Mouse (Mus musculus) frontal cortex, postnatal 36 days (tissue): ENCODE data around the gene Prpf8.

Source experiments
- DNase-seq, 2 experiments: peaks; one replicate each; pipeline ENCODE4 v3.0.0; 2022; ENCODE audit warnings: low spot score in 2 of 2

The Prpf8 gene

DNA sequence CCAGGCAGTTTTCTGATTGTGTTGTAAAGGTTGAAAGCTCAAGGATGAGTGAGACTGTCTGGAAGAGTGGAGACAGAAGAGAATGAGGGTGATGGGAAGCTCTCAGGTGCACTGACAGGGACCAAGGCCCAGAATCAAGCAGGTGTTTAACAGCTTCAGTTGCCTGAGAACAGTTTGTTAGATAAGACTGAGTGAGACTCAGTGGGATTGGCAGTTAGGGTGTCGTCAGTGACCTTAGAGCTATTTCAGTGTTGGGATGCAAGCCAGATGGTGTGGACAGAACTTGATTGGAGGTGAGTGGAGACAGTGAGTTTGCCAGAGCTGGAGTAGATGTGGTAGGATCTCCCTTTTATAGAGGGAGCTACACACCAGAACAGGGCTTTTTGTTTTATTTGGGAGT, 11.5 kb downstream of the Prpf8 start:
- no peak for DNase-seq

DNA sequence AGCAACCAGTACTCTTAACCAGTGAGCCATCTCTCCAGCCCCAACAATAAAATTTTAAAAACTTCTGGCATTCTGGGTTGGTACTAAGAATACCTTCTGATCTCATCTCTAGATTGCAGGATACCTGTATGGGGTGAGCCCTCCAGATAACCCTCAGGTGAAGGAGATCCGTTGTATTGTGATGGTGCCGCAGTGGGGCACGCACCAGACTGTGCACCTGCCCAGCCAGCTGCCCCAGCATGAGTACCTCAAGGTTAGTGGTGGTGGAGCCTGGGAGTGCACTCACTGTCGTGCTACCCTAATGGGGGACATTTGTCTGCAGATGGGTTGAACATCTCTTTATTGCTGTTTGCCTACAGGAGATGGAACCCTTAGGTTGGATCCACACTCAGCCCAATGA, 21.5 kb downstream of the Prpf8 start:
- DNase-seq = no peak

DNA sequence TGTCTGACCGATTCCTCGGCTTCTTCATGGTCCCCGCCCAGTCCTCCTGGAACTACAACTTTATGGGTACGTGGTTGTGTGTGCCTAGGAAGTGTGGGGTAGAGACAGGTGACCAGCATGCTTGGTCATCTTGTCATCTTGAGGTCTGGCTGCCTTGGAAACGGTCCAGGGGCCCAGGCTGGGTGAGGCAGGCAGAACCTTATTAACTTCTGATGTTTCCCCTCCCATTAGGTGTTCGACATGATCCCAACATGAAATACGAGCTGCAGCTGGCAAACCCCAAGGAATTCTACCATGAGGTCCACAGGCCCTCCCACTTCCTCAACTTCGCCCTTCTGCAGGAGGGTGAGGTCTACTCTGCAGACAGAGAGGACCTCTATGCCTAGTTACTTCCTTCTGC, 22.3 kb downstream of the Prpf8 start:
- DNase-seq = no peak

DNA sequence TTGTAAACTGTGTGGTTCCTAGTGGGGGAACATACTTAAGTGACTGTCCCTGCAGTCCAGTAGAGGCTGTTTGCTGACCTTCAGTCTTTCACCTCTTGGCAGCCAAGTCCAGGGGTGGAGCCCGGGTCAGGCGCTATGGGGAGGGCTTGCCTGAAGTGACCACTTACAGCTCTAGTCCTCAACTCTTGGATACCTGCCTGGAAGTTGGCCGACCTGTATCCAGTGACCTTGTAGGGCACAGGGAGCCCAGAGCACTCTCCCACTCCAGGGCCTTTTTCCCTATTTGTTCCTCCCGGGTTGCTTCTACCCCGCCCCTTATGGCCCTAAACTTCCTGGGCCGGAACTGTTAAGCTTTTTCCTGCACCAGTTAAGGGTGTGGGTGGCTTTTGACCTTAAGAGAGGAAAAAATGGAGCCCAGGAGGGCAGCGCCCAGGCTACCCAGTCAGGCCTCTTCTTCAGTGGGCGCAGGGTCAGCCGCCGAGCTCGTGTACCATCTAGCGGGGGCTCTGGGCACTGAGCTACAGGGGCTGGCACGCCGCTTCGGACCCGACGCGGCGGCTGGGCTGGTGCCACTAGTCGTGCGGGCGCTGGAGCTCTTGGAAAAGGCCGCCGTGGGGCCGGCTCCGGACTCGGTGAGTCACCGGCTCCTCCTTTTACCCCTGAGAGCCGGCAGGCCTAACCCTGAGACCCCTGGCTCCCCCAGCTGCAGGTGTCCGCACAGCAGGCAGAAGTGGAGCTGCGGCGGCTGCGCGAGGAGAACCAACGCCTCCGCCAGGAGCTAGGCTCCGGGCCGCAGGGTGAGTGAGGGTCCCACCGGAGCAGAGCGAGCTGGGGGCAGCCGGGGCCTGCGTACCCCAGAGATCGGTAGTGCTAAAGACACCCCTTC, 23.4 kb downstream of the Prpf8 start, which contains the start of gene Rilp:
TSS of gene Rilp (plus strand) at position 354 of the 886 bp plus-strand sequence.
- peak; percentile 48 to 65 for DNase-seq

DNA sequence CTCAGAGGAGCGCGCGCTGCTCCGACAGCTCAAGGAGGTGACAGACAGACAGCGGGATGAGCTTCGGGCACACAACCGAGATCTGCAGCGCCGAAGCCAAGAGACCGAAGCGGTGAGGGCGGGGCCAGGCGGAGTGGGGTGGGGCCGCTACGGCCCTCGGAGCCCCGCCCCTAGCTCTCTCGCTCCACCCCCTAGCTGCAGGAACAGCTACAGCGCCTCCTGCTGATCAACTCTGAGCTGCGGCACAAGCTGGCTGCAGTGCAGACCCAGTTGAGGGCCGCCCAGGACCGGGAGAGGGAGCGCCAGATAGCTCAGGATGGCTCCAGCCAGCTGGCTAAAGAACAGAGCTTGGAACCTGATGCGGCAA, 24.0 kb downstream of the Prpf8 start:
- DNase-seq = peak; percentile 85 to 90

DNA sequence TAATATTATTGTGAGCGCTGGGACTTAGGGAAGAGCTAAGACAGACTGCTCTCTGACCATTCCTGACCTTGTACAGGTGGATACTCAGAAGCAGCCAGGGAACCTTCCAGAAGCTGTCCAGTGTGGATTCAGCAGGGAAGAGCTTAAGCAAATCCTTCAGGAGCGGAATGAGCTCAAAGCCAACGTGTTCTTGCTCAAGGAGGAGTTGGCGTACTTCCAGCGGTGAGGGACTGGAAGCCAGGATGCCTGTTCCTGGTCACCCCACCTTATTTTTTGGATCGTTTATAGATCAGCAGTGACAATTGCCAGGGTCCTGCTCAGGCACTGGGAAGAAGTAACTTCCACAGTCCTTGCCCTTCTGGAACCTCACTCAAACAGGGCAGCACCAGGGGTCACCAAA, 24.6 kb downstream of the Prpf8 start:
- no peak for DNase-seq

DNA sequence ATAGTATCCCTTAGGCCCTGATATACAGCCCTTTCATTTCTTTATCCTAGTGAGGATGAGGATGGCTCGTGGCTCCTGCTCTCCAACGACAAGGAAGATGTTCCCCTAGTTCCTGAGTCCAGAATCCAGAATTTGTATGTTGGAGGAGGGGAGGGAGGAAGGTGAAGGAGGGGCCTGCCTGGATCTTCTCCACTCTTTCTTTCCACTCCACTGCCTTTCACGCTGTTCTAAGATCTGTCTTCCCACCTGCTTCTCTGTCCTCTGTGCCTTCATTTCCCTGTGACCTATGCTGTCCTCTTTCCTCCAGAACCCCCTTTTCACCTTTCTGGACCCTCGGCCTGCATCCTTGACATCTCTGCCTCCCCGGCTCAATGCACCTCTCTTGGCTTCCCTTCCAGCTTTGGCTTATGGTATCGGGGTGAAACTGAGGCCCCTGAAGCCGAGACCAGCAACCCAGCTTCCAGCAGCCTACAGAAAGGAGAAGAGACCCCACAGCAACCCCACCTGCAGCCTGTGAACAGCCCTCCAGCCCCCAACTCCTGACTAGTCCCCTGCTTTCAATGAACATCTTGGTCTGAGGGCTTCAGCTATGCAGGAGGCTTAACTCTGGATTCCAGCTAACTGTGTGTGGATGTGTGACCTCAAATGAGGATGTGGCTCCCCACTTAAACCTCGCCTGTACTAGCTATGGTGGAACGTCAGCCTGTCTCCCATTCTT, 25.8 kb downstream of the Prpf8 start:
- DNase-seq = no peak

DNA sequence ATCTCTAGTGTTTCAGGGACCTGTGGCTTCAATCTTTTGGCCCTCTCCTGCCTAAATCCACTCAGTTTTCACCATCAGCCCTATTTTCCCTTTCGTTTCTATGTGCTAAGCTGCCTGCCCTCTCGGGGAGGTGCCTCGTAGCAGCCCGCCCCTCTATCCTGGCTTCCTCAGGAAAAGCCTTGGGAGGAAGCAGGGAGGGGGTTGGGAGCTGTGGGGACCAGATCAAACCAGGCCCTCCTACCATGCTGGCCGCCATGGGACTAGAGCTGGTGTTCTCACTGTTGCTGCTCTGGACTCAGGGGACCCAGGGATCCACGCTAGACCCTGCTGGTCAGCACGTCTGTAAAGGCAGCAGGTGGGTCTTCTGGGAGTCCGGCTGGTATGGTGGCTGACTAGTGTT, 26.7 kb downstream of the Prpf8 start, which contains the start of gene Scarf1:
TSS of gene Scarf1 (plus strand) at position 205 of the 400 bp plus-strand sequence.
- DNase-seq = no peak

DNA sequence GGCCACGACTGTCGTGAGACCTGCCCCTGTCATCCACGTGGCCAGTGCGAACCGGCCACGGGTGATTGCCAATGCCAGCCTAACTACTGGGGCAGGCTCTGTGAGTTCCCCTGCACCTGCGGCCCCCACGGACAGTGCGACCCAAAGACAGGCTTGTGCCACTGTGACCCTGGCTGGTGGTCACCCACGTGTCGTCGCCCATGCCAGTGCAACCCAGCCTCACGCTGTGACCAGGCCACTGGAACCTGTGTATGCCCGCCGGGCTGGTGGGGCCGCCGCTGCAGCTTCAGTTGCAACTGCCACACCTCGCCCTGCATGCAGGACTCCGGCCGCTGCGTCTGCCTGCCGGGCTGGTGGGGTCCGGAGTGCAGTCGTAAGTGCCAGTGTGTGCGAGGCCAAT, 28.6 kb downstream of the Prpf8 start:
- no peak for DNase-seq

DNA sequence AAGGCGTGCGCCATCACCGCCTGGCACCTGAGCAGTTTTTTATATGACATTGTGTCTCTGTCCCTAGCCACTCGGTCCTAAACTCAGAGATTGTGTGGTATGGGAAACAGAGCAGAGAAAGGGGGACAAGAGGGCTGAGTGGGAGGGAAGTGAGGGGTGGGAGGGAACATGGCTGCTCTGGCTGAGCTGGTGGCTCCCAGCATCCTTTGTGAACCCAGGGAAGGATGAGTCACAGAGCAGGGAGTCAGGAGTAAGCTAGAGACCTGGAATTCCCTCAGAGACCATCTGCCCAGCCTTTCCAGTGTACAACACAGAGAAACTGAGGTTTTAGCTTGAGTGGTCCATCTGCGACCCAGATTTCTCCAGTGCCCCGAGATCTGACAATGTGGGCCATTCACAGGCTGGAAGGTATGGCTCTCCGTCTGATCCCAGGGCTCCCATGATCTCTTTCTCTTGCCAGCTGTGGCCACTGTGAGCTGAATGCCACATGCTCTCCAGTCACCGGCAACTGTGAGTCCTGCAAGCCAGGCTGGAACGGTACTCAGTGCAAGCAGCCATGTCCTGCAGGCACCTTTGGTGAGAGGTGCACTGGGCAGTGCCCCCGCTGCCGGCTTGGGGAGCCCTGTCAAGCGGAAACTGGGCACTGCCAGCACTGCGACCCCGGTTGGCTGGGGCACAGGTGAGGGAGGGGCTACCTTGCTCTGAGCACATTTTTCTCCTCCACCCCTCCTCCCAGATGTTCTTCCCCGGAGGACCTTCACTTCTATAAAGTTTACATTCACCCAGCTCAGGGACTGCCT, 33.4 kb downstream of the Prpf8 start:
- DNase-seq = no peak

DNA sequence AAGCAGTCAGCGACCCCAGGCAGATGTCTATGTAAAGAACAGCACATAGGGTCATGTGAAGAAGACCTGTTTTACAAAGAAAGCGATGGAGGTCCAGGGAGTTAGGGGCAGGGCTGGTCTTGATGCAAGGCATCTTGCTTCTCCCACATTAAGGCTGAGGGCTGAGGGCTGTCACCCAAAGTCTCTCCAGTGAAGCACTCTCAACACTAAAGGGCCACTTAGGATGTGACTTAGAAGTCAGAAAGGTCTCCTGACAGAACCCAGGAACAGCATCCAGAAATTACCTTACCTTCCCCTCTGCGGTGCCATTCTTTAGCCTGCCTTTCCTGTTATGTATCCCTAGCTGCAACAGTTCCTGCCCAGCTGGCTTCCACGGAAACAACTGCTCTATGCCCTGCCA, 35.0 kb downstream of the Prpf8 start:
- no peak for DNase-seq

DNA sequence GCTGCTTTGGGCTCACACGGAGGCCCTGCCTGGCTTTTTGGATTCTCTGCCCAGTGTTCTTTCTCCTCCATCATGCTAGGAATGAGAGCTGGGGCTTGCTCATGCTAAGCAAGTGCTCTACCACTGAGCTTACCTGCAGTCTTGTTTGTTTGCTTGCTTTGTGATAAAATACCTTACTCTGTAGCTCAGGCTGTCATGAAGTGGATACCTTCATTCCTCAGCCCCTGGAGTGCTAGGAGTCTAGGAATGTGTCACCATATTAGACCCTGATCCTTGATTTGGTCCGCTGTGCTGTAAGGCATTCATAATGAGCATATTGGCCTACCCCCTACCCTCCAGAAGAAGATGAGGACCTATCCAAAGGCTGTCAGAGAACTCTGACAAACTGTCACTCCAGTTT, 36.2 kb downstream of the Prpf8 start:
- no peak for DNase-seq

DNA sequence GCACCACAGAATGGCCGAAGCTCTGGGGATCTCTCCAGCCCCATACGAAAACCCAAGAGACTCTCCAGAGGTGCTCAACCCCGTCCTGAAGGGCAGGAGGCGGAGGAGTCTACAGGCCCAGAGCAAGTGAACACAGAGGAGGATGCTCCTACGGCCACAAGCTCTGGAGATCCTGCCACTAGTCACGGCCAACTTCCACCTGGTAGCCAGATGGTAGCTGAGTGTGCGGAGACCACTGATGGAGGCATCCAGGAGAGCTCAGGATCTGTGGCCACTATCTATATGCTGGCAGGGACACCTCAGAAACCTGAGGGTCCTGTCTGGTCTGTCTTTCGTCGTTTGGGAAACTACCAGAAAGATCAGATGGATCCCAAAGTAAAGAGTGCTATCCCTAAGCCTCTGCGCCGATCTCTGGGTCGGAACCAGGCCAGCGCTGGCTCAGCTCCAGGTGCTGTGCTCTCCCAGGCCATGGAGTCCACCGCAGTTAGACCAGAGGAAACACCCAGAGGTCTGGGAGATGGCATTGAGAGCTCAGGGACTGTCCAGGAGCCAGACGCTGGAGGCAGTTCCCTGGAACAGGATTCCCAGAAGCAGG, 39.0 kb downstream of the Prpf8 start:
- DNase-seq = no peak

DNA sequence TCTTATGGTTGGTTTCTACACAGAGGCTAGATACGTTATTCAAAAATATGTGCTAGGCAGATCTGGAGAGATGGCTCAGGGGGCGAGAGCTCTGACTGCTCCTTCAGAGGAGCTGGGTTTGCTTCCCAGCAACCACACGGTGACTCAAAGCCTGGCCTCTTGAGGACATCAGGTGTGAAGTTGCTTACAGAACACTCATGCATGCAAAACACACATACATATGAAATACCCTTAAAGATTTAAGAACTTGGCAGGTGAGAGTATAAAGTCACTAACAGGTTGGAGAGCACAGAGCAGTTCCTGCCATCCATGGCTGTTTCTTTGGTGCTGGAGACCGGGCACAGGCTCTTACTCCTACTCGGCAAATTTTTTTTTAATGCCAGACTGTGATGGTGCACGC, 40.3 kb downstream of the Prpf8 start:
- DNase-seq = no peak

DNA sequence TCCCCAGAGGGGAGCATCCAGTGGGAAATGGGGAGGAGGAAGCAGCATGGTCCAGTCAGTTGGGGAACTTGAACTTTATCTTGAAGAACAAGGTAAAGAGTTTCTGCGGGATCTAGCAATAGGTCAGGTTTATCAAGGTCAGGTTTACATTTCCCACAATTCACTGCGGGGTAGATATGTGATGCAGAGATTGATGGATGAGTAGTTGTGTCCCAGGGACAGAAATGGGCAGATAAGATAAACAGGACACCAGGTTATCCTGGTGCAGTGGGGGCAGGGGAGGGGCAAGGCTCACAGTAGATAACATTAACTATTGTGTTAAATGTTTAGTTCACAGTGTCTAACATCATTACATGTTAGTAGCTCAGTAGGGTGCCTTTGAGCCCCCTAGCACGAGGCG, 43.2 kb downstream of the Prpf8 start:
- DNase-seq = no peak

DNA sequence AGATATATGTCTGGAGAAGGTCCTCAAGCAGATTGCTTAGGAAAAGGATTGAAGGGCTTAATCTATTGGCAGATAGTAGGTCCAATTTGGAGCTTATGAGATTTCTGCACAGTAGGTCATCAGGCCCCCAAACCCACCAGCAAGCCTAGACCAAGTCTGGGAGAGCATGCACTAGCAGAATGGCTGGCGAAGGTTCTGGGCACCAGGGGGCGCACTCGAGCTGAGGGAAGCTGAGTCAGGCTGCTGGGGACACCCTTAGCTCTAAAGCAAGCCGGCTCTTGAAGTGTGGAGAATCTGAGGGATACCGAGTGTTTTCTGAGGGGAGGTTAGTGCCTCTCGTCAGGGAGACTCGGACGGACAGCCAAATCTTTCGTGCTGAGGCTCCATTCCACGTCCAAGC, 43.7 kb downstream of the Prpf8 start:
- peak; percentile 97 to 99 for DNase-seq

DNA sequence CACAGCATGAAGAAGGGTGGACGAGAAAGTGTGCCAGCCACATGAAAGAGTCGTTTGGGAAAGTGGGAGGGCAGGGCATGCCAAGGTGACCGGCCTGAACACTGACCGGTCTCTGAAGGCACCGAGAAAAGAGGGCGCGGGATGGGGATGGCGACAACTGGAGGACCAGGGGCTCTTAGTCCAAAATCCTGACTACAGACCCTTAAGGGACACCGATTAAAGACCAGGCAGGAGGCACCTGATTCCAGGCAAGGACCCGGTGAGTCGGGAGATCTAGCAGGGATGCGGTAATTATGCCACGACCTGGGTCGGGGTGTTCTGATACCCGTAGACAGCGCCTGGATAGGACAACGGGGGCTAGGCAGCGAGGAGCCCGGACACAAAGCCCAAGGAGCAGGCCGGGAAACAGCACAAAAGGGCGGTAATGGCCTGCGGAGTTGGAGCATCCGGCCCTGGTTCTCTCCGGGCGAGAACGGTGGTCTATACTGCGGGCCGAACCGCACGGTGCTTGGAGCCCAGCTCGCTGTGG, 44.3 kb downstream of the Prpf8 start:
- DNase-seq = peak in 1 of 2 experiments; percentile 35

DNA sequence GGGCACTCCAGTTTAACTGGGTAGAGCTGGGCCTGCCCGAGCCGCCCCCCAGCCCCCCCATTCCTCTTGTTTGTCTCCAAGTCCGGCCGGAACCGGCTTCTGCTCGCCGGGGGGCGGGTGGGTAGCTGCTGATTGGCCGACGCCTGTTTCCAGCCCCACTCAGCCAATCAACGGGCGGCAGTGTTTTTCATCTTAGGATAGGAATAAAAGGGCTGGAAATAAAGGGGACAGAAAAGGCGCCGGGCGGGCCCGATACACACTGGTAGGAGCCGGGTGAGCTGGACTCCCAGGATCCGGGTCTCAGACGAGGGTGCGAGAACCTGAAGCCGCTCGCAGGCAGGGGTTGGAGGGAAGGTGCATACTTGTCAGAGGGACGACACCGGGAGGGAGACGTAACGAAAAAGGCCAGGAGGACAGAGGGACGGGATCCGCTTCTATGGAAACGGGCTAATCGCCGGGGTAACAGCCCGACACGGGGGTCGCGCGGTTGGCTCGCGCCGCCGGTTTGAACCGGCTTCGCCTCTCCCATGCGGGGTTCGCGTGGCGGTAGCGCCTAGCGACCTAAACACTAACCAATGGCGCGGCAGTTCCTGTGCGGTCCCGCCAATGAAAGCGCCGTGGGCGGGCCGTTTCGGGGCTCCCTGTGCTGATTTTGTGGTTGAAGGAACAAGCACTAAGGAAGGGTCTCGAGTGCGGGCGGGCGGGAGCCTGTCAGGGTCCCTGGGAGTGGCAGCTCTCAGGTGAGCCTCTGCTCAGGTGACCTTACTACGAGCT, 45.0 kb downstream of the Prpf8 start, which contains the start of gene Slc43a2:
TSS of gene Slc43a2 (plus strand) at position 226 of the 774 bp plus-strand sequence.
- peak; percentile 97 to 98 for DNase-seq

DNA sequence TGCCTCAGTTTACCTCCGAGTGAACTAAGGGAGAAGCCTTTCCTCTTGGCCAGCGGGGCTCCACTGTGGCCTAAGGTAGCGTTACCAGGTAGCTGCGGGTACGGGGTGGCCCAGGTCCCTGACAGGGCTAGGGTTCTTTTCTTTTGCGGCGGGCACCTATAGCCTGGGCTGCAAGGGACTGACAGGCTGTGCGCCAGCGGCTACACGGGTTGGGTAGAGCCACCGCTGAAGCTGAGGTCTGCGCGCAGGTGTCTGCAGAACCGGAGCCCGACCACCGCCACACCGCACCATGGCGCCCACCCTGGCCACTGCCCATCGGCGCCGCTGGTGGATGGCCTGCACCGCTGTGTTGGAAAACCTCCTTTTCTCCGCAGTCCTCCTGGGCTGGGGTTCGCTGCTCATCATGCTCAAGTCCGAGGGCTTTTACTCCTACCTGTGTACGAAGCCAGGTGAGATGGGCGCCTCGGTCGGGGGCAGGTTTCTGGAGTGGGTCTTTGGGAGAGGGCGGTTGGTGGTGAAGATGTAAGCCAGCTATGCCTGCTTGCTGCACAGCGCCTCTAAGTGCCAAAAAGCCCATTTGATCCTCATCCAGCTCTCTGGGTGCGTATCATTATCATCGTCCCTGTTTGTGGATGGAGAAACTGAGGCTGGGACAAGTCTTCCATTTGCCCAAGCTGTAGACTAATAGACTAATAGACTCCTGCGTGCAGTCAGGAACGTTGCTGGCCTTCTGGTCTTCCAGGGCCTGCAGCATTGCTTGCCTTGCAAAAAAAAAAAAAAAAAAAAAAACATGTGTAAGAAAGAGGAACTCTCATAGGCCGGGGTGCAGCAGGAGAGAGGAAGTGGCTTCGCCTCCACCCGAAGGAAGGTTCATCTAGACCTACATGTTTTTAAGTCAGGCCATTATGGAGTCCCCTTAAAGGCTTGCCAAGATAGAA, 46.0 kb downstream of the Prpf8 start:
- peak; percentile 54 to 57 for DNase-seq
